Mouse (Mus musculus) G1E (cell line): ENCODE data around the gene Zfp37. TPM values are rescaled to one million over a fixed set of nuclear protein-coding genes. Genes with fewer than 3 reads are reported as not detected.

Experiments
- ATAC-seq: 2 replicates; pipeline ENCODE4 v1.8.0; 2016; ENCODE audit warnings: mild to moderate bottlenecking; ENCODE audit not compliant: insufficient number of reproducible peaks, poor library complexity, low FRiP score, severe bottlenecking; ENCODE audit errors: extremely low read depth
- DNase-seq: peaks from one replicate; pipeline ENCODE4 v3.0.0; 2012; ENCODE audit warnings: low spot score
- H3K27me3 ChIP-seq: 2 replicates; pipeline ENCODE4 v1.6.1; 2012; ENCODE audit warnings: mild to moderate bottlenecking, low read length, inconsistent platforms; ENCODE audit not compliant: insufficient read depth
- H3K36me3 ChIP-seq: replicated peaks from 2 replicates; pipeline ENCODE3; 2012; ENCODE audit warnings: mild to moderate bottlenecking, inconsistent platforms
- H3K4me1 ChIP-seq: 2 replicates; pipeline ENCODE4 v1.6.1; 2012; ENCODE audit warnings: low read depth, low read length, inconsistent platforms, mixed read lengths; ENCODE audit not compliant: insufficient read depth
- H3K4me3 ChIP-seq: 2 replicates; pipeline ENCODE4 v1.5.1; 2012; ENCODE audit warnings: low read depth, mild to moderate bottlenecking, inconsistent platforms, low read length, moderate library complexity, mixed read lengths
- H3K9me3 ChIP-seq: replicated peaks from 2 replicates; pipeline ENCODE4 v1.6.1; 2012; ENCODE audit warnings: inconsistent platforms
- CTCF ChIP-seq: IDR thresholded peaks from 2 replicates; pipeline ENCODE4 v1.5.1; 2012; ENCODE audit warnings: low read depth, low read length, inconsistent platforms, mixed read lengths
- GATA1 ChIP-seq: IDR thresholded peaks from 2 replicates; pipeline ENCODE4 v1.6.1; 2012; ENCODE audit warnings: borderline replicate concordance, low read length, inconsistent platforms, mixed read lengths
- GATA2 ChIP-seq: IDR thresholded peaks from 2 replicates; pipeline ENCODE4 v1.6.1; 2012; ENCODE audit warnings: low read depth, low read length, inconsistent platforms, borderline replicate concordance
- POLR2AphosphoS5 ChIP-seq: IDR thresholded peaks from 2 replicates; pipeline ENCODE4 v1.6.1; 2012; ENCODE audit warnings: low read depth, low read length, inconsistent platforms; ENCODE audit not compliant: insufficient replicate concordance
- TAL1 ChIP-seq: conservative IDR thresholded peaks from 2 replicates; pipeline ENCODE4 v1.6.1; 2012; ENCODE audit warnings: low read depth, low read length, inconsistent platforms, mixed read lengths
- polyA plus RNA-seq: library from polyadenylated mRNA; stranded (reverse); fragments of >175 nt; gene quantifications from 2 replicates; pipeline ENCODE4 v1.2.3, GENCODE M21; 2012
- total RNA-seq, 2 experiments: library from RNA; stranded (forward) in 1 of 2; stranded (reverse) in 1 of 2; fragments of 200-1000 nt in 1 of 2; fragments of >200 nt in 1 of 2; fragmentation: Nextera tagmentation in 1 of 2; gene quantifications; 2 replicates each; pipeline ENCODE4 v1.2.3; 2014 to 2017

The Zfp37 gene
- total RNA-seq (2014; fragmentation: Nextera tagmentation) (not detected in 2 replicates), total RNA-seq (2017) (0.71 TPM in 1 of 2 replicates, not detected in the other), polyA plus RNA-seq (not detected in 2 replicates)

GRCm38 (mm10) chr4:62230769-62231168 is at the start of gene Zfp37:
Gene Zfp37 (minus strand): TSS chr4:62231047.
- ATAC-seq (no peak), DNase-seq (no peak)
- Histone ChIP-seq H3K9me3 (peaks cover 10% of the 10 kb centered on the region), H3K27me3 (no peaks in the 10 kb centered on the region), H3K4me1 (no peaks in the 10 kb centered on the region), H3K4me3 (no peak within 1 kb of the TSS), H3K36me3 (no peaks in the 10 kb centered on the region)
- TF ChIP-seq POLR2AphosphoS5: no peak
- no peak for TF ChIP-seq CTCF
- TF ChIP-seq GATA2: no peak
- no peak for TF ChIP-seq TAL1
- TF ChIP-seq GATA1: no peak

- no peak for TF ChIP-seq GATA2
- no peak for TF ChIP-seq CTCF
- no peak for TF ChIP-seq POLR2AphosphoS5
- H3K4me1 ChIP-seq: no peaks in the 10 kb centered on the region
- ATAC-seq: no peak
These were observed 47.2 kb upstream of the Zfp37 start for GRCm38 (mm10) chr4:62278081-62278480.

GRCm38 (mm10) chr4:62277222-62277621 is 46.4 kb upstream of the Zfp37 start:
- peaks cover 2% of the 10 kb centered on the region; the same call in 1 of the 2 replicates for H3K27me3 ChIP-seq
- ATAC-seq (no peak), DNase-seq (no peak)
- no peak for TF ChIP-seq POLR2AphosphoS5
- no peak for TF ChIP-seq TAL1
- TF ChIP-seq GATA1: no peak
- no peaks in the 10 kb centered on the region for H3K9me3 ChIP-seq
- no peaks in the 10 kb centered on the region for H3K36me3 ChIP-seq
- H3K4me1 ChIP-seq: no peaks in the 10 kb centered on the region
- no peak overlapping the region for H3K4me3 ChIP-seq

More at GRCm38 (mm10) chr4:62278081-62278480, 47.2 kb upstream of the Zfp37 start:
- no peak overlapping the region for H3K4me3 ChIP-seq
- H3K36me3 ChIP-seq: no peaks in the 10 kb centered on the region
- DNase-seq: no peak
- no peaks in the 10 kb centered on the region for H3K9me3 ChIP-seq
- peaks cover 2% of the 10 kb centered on the region; the same call in 1 of the 2 replicates for H3K27me3 ChIP-seq

- DNase-seq (no peak), ATAC-seq (no peak)
- Histone ChIP-seq H3K4me3 (no peak overlapping the region), H3K27me3 (peaks cover 2% of the 10 kb centered on the region; the same call in 1 of the 2 replicates), H3K36me3 (no peaks in the 10 kb centered on the region), H3K4me1 (no peaks in the 10 kb centered on the region), H3K9me3 (no peaks in the 10 kb centered on the region)
- TF ChIP-seq CTCF (no peak), GATA1 (no peak), POLR2AphosphoS5 (no peak), GATA2 (no peak), TAL1 (no peak)
These were observed 45.8 kb upstream of the Zfp37 start for GRCm38 (mm10) chr4:62276642-62277041.

- Histone ChIP-seq H3K36me3 (no peaks in the 10 kb centered on the region), H3K4me1 (no peaks in the 10 kb centered on the region), H3K4me3 (no peak overlapping the region), H3K9me3 (no peaks in the 10 kb centered on the region), H3K27me3 (peaks cover 2% of the 10 kb centered on the region; the same call in 1 of the 2 replicates)
- TF ChIP-seq CTCF (no peak), GATA2 (no peak), GATA1 (no peak), TAL1 (no peak), POLR2AphosphoS5 (no peak)
- ATAC-seq (no peak), DNase-seq (no peak)
These were observed 44.1 kb upstream of the Zfp37 start for GRCm38 (mm10) chr4:62274841-62275536.

- no peak for DNase-seq
- H3K9me3 ChIP-seq: no peaks in the 10 kb centered on the region
- TF ChIP-seq TAL1 (no peak), GATA1 (no peak), POLR2AphosphoS5 (no peak), CTCF (no peak), GATA2 (no peak)
- H3K4me1 ChIP-seq: no peaks in the 10 kb centered on the region
- ATAC-seq: no peak
- H3K36me3 ChIP-seq: no peaks in the 10 kb centered on the region
- H3K27me3 ChIP-seq: 0 out of 2 replicates have a peak, but pooled peaks cover 2% of the 10 kb centered on the region
- no peak overlapping the region for H3K4me3 ChIP-seq
These were observed 43.1 kb upstream of the Zfp37 start for GRCm38 (mm10) chr4:62273916-62274315.

GRCm38 (mm10) chr4:62272696-62273095 is 41.8 kb upstream of the Zfp37 start:
- H3K9me3 ChIP-seq: no peaks in the 10 kb centered on the region
- H3K4me1 ChIP-seq: no peaks in the 10 kb centered on the region
- TF ChIP-seq GATA1: no peak
- TF ChIP-seq TAL1: no peak
- TF ChIP-seq POLR2AphosphoS5: no peak
- no peak for TF ChIP-seq GATA2
- TF ChIP-seq CTCF: no peak
- no peak for DNase-seq
- 0 out of 2 replicates have a peak, but pooled peaks cover 2% of the 10 kb centered on the region for H3K27me3 ChIP-seq
- H3K4me3 ChIP-seq: no peak overlapping the region
- ATAC-seq: no peak
- H3K36me3 ChIP-seq: no peaks in the 10 kb centered on the region
